Mouse (Mus musculus): ENCODE results near the gene Efhc1. TPM values are rescaled to one million over a fixed set of nuclear protein-coding genes. Genes with fewer than 3 reads are reported as not detected.

The Efhc1 gene
- 1.0 and 2.7 TPM in 2 replicates for polyA plus RNA-seq (2021; fragmentation: Nextera tagmentation)
- long read RNA-seq, experiment 1, partial matches to known transcripts: 0 of 3 reads
- long read RNA-seq, experiment 1, other reads (novel, unspliced or antisense): 0 of 3 reads
- long read RNA-seq, experiment 2, partial matches to known transcripts: 0 of 4 reads
- long read RNA-seq, experiment 2, other reads (novel, unspliced or antisense): 2 of 4 reads

DNA sequence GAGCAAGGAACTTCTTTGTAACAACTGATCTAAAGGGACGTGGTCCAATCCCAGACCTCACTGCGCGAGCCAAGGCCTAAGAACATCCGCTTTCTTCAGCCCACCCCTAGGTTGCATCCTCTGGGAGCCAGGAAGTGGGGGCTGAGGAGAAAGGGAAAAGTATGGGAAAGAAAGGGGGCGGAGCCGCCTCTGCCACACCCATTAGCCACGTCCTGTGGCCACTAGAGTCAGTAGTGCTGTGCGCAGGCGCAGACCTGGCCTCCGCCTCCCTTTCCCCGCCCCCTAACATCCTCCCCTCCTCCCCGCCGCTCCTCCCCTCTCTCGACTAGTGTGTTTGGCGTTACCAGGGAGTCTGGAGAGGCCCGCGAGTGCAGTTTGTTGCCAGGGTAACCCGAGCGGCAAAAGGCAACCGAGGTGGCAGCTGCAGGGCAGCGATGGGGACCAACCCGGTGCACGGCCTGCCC lies at the start of gene Efhc1:
Efhc1 (plus strand) TSS at position 327 of the 464 bp plus-strand sequence.

Other genes with a start within 250 kb of the Efhc1 start
- not detected in 2 replicates for gene Il17a, start 220.7 kb upstream of the Efhc1 start, polyA plus RNA-seq (2021; fragmentation: Nextera tagmentation)
- gene Il17f, start 161.0 kb upstream of the Efhc1 start, polyA plus RNA-seq (2021; fragmentation: Nextera tagmentation): not detected in 2 replicates
- gene Mcm3, start 131.3 kb upstream of the Efhc1 start, polyA plus RNA-seq (2021; fragmentation: Nextera tagmentation): 4.2 and 4.9 TPM in 2 replicates
- gene Paqr8, start 61.0 kb upstream of the Efhc1 start, polyA plus RNA-seq (2021; fragmentation: Nextera tagmentation): 26.9 and 30.1 TPM in 2 replicates
- gene Tram2, start 127.6 kb downstream of the Efhc1 start, polyA plus RNA-seq (2021; fragmentation: Nextera tagmentation): 0.77 and 1.4 TPM in 2 replicates

All from layer of hippocampus, adult 6 months (tissue).